Mouse (Mus musculus) thymus, postnatal 14 days (tissue): ENCODE results near the gene Speer1.
"Not testable (repeated sequence)": the region's sequence is repeated elsewhere in the genome, so short reads cannot be mapped to it uniquely, and the experiment has no call there.

Experiments
- DNase-seq: peaks from one replicate; pipeline ENCODE4 v3.0.0; 2021

Speer1 gene

DNA sequence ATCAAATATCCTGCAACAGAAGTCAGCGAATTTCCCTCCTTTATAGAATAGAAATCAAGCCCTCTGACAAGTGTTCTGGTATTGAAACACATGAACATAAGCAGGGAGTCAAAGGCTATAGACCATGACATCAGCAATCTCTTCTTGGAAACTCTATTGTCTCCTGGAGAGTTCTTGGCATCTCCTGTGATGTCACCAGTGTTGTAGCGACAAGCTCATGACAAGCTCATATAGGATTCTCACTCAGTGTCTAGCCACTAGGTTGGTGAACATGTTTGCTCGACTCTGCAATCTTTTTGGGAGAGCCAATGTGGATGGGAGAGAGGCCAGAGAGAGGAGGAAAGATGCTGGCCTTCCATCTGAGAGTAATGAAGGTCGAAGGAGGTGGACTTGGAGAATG is at the start of gene Speer1:
Gene Speer1, plus strand, starts transcription at position 301 of the 400 bp plus-strand sequence.
- not testable (repeated sequence) for DNase-seq
